Mouse (Mus musculus) lung, adult 18-20 months (tissue): ENCODE data around the gene Fgd2.

Experiments
- DNase-seq, 2 experiments: peaks; one replicate each; pipeline ENCODE4 v3.0.0; 2022; ENCODE audit warnings: mixed read lengths in 2 of 2

Fgd2 gene

DNA sequence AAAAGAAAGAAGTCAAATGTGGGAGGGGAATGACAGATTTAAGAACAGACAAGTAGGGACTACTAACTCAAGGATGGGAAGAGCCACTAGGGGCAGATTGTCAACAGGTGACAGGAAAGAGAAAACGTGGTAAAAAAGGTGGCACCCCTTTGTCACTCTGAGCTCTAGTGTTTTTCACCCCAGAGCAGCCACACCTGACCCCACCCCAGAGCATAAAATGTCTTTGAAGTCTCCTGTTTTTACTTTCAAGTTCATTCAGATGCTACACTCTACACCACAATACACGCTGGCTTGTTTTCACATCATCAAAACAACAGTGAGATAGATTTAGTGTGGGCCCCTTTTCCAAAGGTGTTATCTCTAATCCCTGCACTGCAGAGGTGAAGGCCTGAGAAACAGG is 68.1 kb downstream of the Fgd2 start:
- no peak for DNase-seq
